Mouse (Mus musculus) liver, postnatal 0 days (tissue): Measurements from ENCODE around the gene Dyrk4. TPM values are rescaled to one million over a fixed set of nuclear protein-coding genes. Genes with fewer than 3 reads are reported as not detected.
A peak's percentile ranks its signal among the peaks of the same experiment; 100 is the strongest.

Source experiments
- ATAC-seq: fragments of 200-750 bp; cut with Nextera tagmentation; 2 replicates; pipeline ENCODE4 v1.8.0; 2017; ENCODE audit warnings: mild to moderate bottlenecking, moderate library complexity
- DNase-seq: peaks from one replicate; pipeline ENCODE4 v3.0.0-alpha.2; 2016
- H3K27ac ChIP-seq: fragments of 300-500 bp; sonication (generic); 2 replicates; pipeline ENCODE4 v1.5.1; 2014; ENCODE audit warnings: antibody characterized with exemption, moderate library complexity, mild to moderate bottlenecking, low read depth
- H3K27me3 ChIP-seq: fragments of 300-500 bp; sonication (generic); 2 replicates; pipeline ENCODE4 v1.6.1; 2014; ENCODE audit warnings: low read length, control low read depth, mixed read lengths; ENCODE audit not compliant: insufficient read depth
- H3K36me3 ChIP-seq: fragments of 300-500 bp; sonication (generic); replicated peaks from 2 replicates; pipeline ENCODE4 v1.6.1; 2014; ENCODE audit warnings: mild to moderate bottlenecking, control low read depth, low read length, moderate library complexity, mixed read lengths; ENCODE audit not compliant: insufficient read depth
- H3K4me1 ChIP-seq: fragments of 300-500 bp; sonication (generic); 2 replicates; pipeline ENCODE4 v1.6.1; 2014; ENCODE audit warnings: antibody characterized with exemption, mild to moderate bottlenecking, control low read depth; ENCODE audit not compliant: insufficient read depth
- H3K4me2 ChIP-seq: fragments of 300-500 bp; sonication (generic); 2 replicates; pipeline ENCODE4 v1.6.1; 2014; ENCODE audit warnings: low read depth, mild to moderate bottlenecking, low read length, moderate library complexity, mixed read lengths
- H3K4me3 ChIP-seq: fragments of 300-500 bp; sonication (generic); 2 replicates; pipeline ENCODE4 v1.5.1; 2014; ENCODE audit warnings: low read depth, low read length
- H3K9ac ChIP-seq: fragments of 300-500 bp; sonication (generic); replicated peaks from 2 replicates; pipeline ENCODE4 v1.6.1; 2014; ENCODE audit warnings: mild to moderate bottlenecking, moderate library complexity
- H3K9me3 ChIP-seq: fragments of 300-500 bp; sonication (generic); 2 replicates; pipeline ENCODE4 v1.6.1; 2016; ENCODE audit warnings: mild to moderate bottlenecking, control low read depth, low read length, mixed read lengths
- CTCF ChIP-seq: sonication (generic); IDR thresholded peaks from 2 replicates; pipeline ENCODE4 v1.5.1; 2016; ENCODE audit warnings: antibody characterized with exemption, low read depth
- EP300 ChIP-seq: IDR thresholded peaks from 2 replicates; pipeline ENCODE4 v1.6.1; 2016; ENCODE audit warnings: antibody characterized with exemption, low read depth, mild to moderate bottlenecking
- WGBS: fragments of 180-500 bp; shearing (Covaris S2); extraction: QIAGEN DNeasy Blood & Tissue Kit; methylation state at CpG from one replicate; pipeline ENCODE4 v1.1.7; 2014; ENCODE audit not compliant: insufficient replicate concordance; 5-methylcytosine and 5-hydroxymethylcytosine counted together
- polyA plus RNA-seq: library from polyadenylated mRNA; unstranded; fragments of >200 nt; fragmentation: Nextera tagmentation; extraction: Ambion mirVana; gene quantifications from 2 replicates; pipeline ENCODE4 v1.2.1, GENCODE M21; 2015

Dyrk4 gene
- polyA plus RNA-seq, 1 experiment from 2014 or later = 0.09 TPM

DNA sequence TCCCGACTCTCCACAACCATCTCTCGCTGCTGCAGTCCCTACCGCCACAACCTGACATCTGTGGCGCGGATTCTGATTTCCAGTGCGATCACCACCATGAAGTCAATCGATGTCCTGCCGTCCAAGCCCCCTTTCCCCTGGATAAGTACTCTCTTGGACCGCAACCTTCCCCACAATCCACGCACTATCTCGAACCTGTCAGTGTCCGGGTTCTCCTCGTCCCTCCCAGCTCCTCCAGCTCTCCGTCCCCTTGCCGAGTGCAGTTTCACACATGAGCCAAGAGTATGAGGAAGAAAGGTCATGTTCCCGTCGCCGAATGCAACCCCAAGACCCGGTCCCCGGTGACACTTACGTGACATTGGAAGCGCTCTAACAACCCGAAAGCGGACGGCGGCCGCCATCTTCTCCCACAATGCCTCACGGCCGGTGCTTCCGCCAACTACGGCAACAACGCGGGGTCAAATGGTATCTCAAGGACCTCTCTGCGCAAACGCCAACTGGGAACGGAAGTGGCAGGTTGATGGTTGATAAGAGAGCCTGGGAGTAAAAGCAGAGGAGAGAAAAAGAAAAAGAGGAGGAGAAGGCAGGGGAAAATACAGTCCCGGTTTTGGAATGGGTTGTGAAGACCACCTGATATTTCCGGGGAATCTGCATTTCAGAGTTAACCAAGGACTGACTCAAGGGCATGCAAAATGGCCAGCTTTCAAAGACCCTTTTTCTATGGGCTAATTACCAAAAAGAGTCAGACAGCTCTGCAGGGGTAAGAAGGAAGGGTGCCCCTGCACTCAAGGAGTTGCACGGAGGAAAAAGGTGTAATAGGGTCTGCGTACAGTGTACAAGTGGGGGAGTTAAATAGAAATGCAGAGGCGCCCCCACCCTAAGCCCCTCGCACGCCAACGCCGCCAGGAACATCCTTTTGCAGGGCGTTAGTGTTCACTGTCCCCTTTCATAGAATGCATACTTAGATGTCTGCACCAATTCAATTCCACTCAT lies 72.6 kb downstream of the Dyrk4 start, which contains the start of gene Ndufa9:
Gene Ndufa9 (minus strand): TSS at position 425 of the 993 bp plus-strand sequence.
- WGBS = 6% methylated on average over 46 of the region's 46 CpGs
- Histone ChIP-seq H3K9ac (peak within 1 kb of the TSS; percentile 79), H3K4me3 (peak within 1 kb of the TSS; percentile 75), H3K4me2 (peak within 1 kb of the TSS; percentile 80), H3K4me1 (peaks cover 16% of the 10 kb centered on the region), H3K9me3 (no peaks in the 10 kb centered on the region), H3K27me3 (no peaks in the 10 kb centered on the region), H3K27ac (peak within 1 kb of the TSS; percentile 46), H3K36me3 (peaks cover 6% of the 10 kb centered on the region; the same call in 1 of the 2 replicates)
- TF ChIP-seq EP300 (peak; percentile 55), CTCF (no peak)
- ATAC-seq (peak; percentile 94), DNase-seq (peak; percentile 93)

DNA sequence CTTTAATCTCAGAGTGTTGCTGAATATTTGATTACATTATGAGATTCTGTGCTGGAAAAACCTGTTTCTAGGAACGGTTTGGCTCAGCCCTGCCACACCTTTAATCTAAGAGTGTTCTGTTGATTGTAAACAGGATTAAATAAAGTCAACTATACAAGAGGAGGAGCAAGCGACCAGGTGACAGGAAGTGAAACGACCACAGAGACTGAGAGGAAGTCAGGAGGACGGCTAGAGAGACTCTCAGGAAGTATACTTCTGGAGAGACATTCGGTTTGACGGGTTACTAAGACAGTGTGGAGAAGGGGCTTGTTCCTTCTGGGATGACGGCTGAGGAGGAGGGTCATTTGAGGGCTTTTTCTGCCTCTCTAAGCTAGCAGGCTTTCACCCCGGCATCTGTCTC lies 85.0 kb downstream of the Dyrk4 start:
- 64% methylated on average over 8 of the region's 8 CpGs for WGBS
- ATAC-seq (no peak), DNase-seq (no peak)
- Histone ChIP-seq H3K27me3 (no peaks in the 10 kb centered on the region), H3K4me3 (no peak overlapping the region), H3K9me3 (no peaks in the 10 kb centered on the region), H3K4me2 (no peak overlapping the region), H3K36me3 (peaks cover 75% of the 10 kb centered on the region), H3K4me1 (no peaks in the 10 kb centered on the region), H3K9ac (no peak overlapping the region), H3K27ac (no peak overlapping the region)
- TF ChIP-seq CTCF (no peak), EP300 (no peak)

Other genes with a start within 250 kb of the Dyrk4 start
- gene Kcna6, start 181.2 kb downstream of the Dyrk4 start, polyA plus RNA-seq = 0.05 TPM in 1 of 2 replicates, not detected in the other
- 166 and 175 TPM in 2 replicates for gene Ndufa9, start 72.7 kb downstream of the Dyrk4 start, polyA plus RNA-seq
- gene Akap3, start 68.7 kb downstream of the Dyrk4 start, polyA plus RNA-seq = not detected in 2 replicates
- 22.9 and 23.7 TPM in 2 replicates for gene Rad51ap1, start 17.7 kb upstream of the Dyrk4 start, polyA plus RNA-seq
- gene D6Wsu163e, start 18.1 kb upstream of the Dyrk4 start, polyA plus RNA-seq = 8.4 and 10.2 TPM in 2 replicates
- gene Fgf6, start 93.7 kb upstream of the Dyrk4 start, polyA plus RNA-seq = not detected in 2 replicates
- not detected in 2 replicates for gene Fgf23, start 151.1 kb upstream of the Dyrk4 start, polyA plus RNA-seq
- gene Tigar, start 187.7 kb upstream of the Dyrk4 start, polyA plus RNA-seq = 0.88 and 1.2 TPM in 2 replicates
- 35.7 and 38.4 TPM in 2 replicates for gene Ccnd2, start 230.4 kb upstream of the Dyrk4 start, polyA plus RNA-seq